Mouse (Mus musculus): Measurements from ENCODE around the gene Vmn1r208.
"Not testable (repeated sequence)": the region's sequence is repeated elsewhere in the genome, so short reads cannot be mapped to it uniquely, and the experiment has no call there.

The Vmn1r208 gene

GRCm38 (mm10) chr13:22777300-22777699 is at the start of gene Vmn1r208:
Vmn1r208 (minus strand) TSS chr13:22777400.
- DNase-seq (ENCODE audit: low read depth, low spot score), result not testable (repeated sequence)

GRCm38 (mm10) chr13:22821601-22822000 is 44.4 kb upstream of the Vmn1r208 start:
- DNase-seq (ENCODE audit: low read depth, low spot score), result not testable (repeated sequence)

- DNase-seq (ENCODE audit: low read depth, low spot score), result not testable (repeated sequence)
These were observed 32.4 kb upstream of the Vmn1r208 start, which contains the start of gene Vmn1r209 for GRCm38 (mm10) chr13:22809582-22809981. Vmn1r209 (minus strand) TSS chr13:22809682.

GRCm38 (mm10) chr13:22788096-22788495 is 10.9 kb upstream of the Vmn1r208 start:
- DNase-seq (ENCODE audit: low read depth, low spot score), result not testable (repeated sequence)

GRCm38 (mm10) chr13:22784159-22784558 is 7.0 kb upstream of the Vmn1r208 start:
- DNase-seq (ENCODE audit: low read depth, low spot score), result not testable (repeated sequence)

- not testable (repeated sequence) for DNase-seq (ENCODE audit: low read depth, low spot score)
These were observed 5.6 kb downstream of the Vmn1r208 start for GRCm38 (mm10) chr13:22771592-22771991.

- DNase-seq (ENCODE audit: low read depth, low spot score), result no peak
These were observed 29.7 kb downstream of the Vmn1r208 start for GRCm38 (mm10) chr13:22747524-22747923.

- not testable (repeated sequence) for DNase-seq (ENCODE audit: low read depth, low spot score)
These were observed 47.7 kb downstream of the Vmn1r208 start, which contains the start of gene Vmn1r207-ps for GRCm38 (mm10) chr13:22729529-22729928. Vmn1r207-ps (minus strand) TSS chr13:22729629.

All from WW6 (cell line).